Mouse (Mus musculus) bone marrow macrophage, adult 2 months (primary cell): ENCODE measurements around the gene Rnf32.

Experiments used
- CTCF ChIP-seq: IDR thresholded peaks from 2 replicates; pipeline ENCODE4 v1.5.1; 2012; ENCODE audit warnings: low read depth, mild to moderate bottlenecking, low read length, moderate library complexity
- POLR2A ChIP-seq: IDR thresholded peaks from 2 replicates; pipeline ENCODE4 v1.6.1; 2012; ENCODE audit warnings: mild to moderate bottlenecking, low read depth, low read length, borderline replicate concordance

DNA sequence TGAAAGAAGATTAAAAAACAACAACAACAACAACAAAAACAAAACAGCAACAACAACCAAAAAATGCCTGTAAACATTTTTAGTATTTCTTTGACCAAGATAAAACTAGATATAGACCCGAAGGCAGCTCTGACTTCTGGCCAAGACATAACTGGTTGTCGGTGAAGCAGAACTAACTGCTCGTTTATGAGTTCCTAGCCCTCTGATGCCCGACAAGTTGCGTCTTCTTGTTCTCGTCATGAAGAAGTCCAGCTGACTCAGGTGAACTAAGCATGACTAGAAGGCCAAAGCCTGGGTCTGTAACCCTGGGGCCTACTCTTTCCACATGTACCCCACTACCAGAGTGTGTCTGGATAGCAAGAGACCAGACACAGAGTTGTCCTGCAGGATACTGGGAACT, 25.6 kb upstream of the Rnf32 start:
- TF ChIP-seq CTCF (no peak), POLR2A (no peak)
